Mouse (Mus musculus): ENCODE results near the gene Fndc3a. TPM values are rescaled to one million over a fixed set of nuclear protein-coding genes. Genes with fewer than 3 reads are reported as not detected.

Gene Fndc3a
- polyA plus RNA-seq, 1 experiment from 2014 or later, result 55.2 TPM

DNA sequence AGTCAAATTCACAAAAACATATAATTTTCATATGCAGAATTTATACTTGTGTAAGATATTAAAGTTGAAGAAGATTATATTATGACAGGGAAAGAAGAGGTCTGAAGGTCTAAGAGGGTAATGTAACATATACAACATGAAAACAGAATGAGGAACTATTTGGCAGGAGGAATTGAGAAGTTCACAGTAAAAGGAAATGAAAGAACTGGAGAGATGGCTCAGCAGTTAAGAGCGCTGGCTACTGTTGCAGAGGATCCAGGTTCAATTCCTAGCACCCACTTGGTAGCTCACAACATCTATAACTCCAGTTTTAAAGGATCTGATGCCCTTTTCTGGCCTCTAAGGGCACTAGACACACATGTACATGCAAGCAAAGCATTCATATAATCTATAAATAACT is 65.2 kb downstream of the Fndc3a start:
- Histone ChIP-seq H3K27me3 (no peaks in the 10 kb centered on the region), H3K9ac (no peak overlapping the region), H3K36me3 (peaks cover 11% of the 10 kb centered on the region), H3K4me1 (replicated peaks) (no peaks in the 10 kb centered on the region), H3K4me3 (no peak overlapping the region), H3K4me2 (no peak overlapping the region), H3K27ac (no peak overlapping the region), H3K9me3 (no peaks in the 10 kb centered on the region)
- WGBS, result 97% methylated on average over 1 of the region's 1 CpGs
- no peak for ATAC-seq (ENCODE audit: low FRiP score)

DNA sequence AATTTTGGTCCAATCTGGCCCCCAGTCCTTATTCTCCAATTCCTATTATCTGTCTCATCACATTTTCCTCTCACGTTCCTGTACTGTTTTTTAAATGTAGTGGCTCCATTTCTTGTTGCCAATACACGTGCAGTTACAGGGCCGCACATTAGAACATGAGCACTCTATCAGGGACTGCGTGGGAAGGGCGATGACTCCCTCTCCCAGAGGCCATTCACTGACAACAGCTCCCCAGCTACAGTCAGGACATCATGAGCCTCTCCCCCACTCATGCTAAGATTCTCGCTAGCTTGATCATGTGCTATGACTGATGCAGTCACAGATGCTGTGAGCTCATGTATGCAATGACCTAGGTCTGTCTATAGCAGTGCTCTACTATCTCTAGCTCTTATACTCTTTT is 71.3 kb downstream of the Fndc3a start:
- no peak overlapping the region for H3K27ac ChIP-seq
- H3K4me3 ChIP-seq, result no peak overlapping the region
- H3K9ac ChIP-seq, result no peak overlapping the region
- H3K4me2 ChIP-seq, result no peak overlapping the region
- peaks cover 6% of the 10 kb centered on the region for H3K36me3 ChIP-seq
- H3K27me3 ChIP-seq, result no peaks in the 10 kb centered on the region
- 95% methylated on average over 6 of the region's 6 CpGs for WGBS
- no peaks in the 10 kb centered on the region for H3K4me1 ChIP-seq (replicated peaks)
- no peak for ATAC-seq (ENCODE audit: low FRiP score)
- H3K9me3 ChIP-seq, result no peaks in the 10 kb centered on the region

DNA sequence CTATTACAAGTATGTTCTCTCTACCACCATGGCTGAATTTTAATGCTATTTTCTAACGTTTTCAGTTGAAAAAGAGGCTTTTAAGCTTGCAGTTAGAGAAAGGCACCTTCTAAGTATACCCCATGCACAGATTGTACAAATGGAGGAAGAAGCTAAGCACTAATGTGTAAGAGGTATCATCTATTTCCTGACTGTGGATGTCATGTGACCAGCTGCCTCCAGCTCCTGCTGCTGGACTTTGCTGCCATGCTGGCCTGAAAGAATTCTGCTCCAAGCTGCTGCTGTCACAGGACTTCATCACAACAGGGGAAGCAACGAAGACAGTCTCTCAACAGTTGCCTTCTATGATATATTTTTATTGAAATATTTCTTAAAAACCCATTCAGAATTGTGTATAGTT is 76.2 kb downstream of the Fndc3a start:
- WGBS, result 81% methylated on average over 2 of the region's 2 CpGs
- Histone ChIP-seq H3K27me3 (no peaks in the 10 kb centered on the region), H3K36me3 (no peaks in the 10 kb centered on the region), H3K9me3 (no peaks in the 10 kb centered on the region), H3K4me3 (no peak overlapping the region), H3K27ac (no peak overlapping the region), H3K9ac (no peak overlapping the region), H3K4me1 (replicated peaks) (no peaks in the 10 kb centered on the region), H3K4me2 (no peak overlapping the region)
- no peak for ATAC-seq (ENCODE audit: low FRiP score)

DNA sequence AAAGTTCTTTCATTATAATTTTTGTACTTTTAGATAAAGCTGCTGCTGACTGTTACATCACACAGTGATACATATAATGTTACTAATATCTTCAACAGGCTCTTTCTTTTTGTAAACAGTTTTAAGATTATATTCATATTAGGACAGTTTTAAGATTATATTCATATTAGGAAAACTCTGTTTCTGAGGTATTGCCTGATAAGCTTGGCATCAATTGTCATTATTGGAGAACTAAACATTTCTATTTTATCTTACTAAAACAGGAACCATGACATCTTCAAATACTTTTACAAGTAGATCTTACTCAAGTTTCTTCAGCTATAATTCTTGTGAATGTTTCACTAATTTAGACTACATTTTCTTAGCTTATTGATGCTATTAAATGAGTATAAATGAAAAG is 84.4 kb downstream of the Fndc3a start:
- no peaks in the 10 kb centered on the region for H3K4me1 ChIP-seq (replicated peaks)
- H3K4me2 ChIP-seq, result no peak overlapping the region
- no peaks in the 10 kb centered on the region for H3K36me3 ChIP-seq
- ATAC-seq (ENCODE audit: low FRiP score), result no peak
- no peak overlapping the region for H3K4me3 ChIP-seq
- H3K9me3 ChIP-seq, result peaks cover 2% of the 10 kb centered on the region; the same call in 1 of the 2 replicates
- no peaks in the 10 kb centered on the region for H3K27me3 ChIP-seq
- H3K27ac ChIP-seq, result no peak overlapping the region
- no peak overlapping the region for H3K9ac ChIP-seq

DNA sequence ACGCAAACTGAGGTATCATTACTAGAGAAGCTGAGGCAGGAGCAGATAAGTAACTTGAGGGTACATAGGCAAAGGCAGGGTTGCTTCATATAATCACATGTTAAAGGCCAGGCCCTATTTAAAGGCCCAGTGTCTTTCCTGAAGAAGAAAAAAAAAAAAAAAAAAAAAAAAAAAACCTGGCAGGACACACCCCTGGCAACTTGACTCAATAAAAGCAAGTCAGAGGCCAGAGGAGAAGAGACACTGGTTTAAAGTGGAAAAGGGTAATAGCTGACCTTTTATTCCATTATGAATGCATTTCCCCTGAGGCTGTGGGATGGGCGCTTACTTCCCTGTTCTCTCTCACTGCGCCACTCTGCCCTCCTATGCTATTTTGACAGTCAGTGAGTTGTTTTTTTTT is 105.7 kb downstream of the Fndc3a start:
- Histone ChIP-seq H3K4me2 (no peak overlapping the region), H3K27ac (no peak overlapping the region), H3K9me3 (no peaks in the 10 kb centered on the region), H3K4me3 (no peak overlapping the region), H3K36me3 (no peaks in the 10 kb centered on the region), H3K4me1 (replicated peaks) (peaks cover 24% of the 10 kb centered on the region), H3K27me3 (no peaks in the 10 kb centered on the region), H3K9ac (no peak overlapping the region)
- 82% methylated on average over 3 of the region's 3 CpGs for WGBS
- no peak for ATAC-seq (ENCODE audit: low FRiP score)

DNA sequence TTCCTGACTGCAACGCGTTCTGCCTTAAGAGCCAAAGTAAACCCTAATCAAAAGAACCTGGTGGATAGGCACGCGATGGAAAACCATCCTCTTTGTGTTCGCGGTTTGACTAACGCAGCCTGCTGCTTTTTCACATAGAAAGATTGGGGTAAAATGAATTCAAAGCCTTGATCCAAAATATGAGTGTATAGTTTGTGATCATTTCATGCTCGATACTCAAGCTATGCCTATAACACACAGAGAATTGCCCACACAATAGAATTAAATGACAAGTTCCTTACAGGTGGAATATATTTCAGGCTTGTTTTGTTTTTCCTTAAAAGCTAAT is 106.6 kb downstream of the Fndc3a start:
- Histone ChIP-seq H3K27ac (peak overlapping the region; percentile 92), H3K4me3 (peak overlapping the region; percentile 54), H3K9ac (peak overlapping the region; percentile 77), H3K36me3 (no peaks in the 10 kb centered on the region; the same call in 1 of the 2 replicates), H3K27me3 (no peaks in the 10 kb centered on the region), H3K4me2 (peak overlapping the region; percentile 87), H3K4me1 (replicated peaks) (peaks cover 24% of the 10 kb centered on the region), H3K9me3 (no peaks in the 10 kb centered on the region)
- ATAC-seq (ENCODE audit: low FRiP score), result no peak; the same call in 1 of the 2 replicates
- WGBS, result 2% methylated on average over 8 of the region's 8 CpGs

DNA sequence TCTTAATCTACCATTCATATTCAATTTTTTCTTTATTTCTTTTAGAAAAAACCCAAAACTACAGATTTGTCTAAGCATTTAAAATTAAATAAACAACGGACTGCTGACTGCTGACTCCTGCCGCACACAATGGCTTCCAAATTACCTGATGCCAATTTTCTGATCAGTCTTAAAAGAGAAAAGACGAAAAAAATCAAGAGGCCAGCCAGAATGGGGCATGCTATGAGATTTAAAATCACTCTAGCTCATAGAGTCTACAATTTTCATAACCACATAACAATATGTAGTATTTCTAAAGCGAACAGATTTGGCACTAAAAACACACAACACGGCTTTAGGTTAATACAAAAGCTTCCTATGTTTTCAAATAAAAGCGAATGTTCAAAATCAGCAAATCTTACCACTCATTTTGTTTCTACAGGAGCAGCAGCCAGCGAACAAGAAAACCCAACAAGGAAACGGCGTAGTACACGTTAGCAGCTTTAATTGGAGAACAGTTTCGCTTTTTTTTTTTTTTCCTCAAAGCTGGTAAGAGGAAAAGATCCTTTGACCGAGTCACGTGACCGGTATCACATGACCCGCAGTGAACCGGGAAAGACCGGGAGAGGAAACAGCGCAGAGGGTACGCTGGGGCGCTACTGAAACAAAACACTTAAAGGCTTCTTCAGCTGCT is 107.1 kb downstream of the Fndc3a start:
- peak overlapping the region; percentile 92 for H3K27ac ChIP-seq
- H3K4me2 ChIP-seq, result peak overlapping the region; percentile 87
- peaks cover 24% of the 10 kb centered on the region for H3K4me1 ChIP-seq (replicated peaks)
- no peaks in the 10 kb centered on the region for H3K9me3 ChIP-seq
- peak; percentile 94 for ATAC-seq (ENCODE audit: low FRiP score)
- H3K9ac ChIP-seq, result peak overlapping the region; percentile 77
- no peaks in the 10 kb centered on the region for H3K27me3 ChIP-seq
- 4% methylated on average over 20 of the region's 20 CpGs for WGBS
- peak overlapping the region; percentile 54 for H3K4me3 ChIP-seq
- peaks cover 4% of the 10 kb centered on the region for H3K36me3 ChIP-seq

DNA sequence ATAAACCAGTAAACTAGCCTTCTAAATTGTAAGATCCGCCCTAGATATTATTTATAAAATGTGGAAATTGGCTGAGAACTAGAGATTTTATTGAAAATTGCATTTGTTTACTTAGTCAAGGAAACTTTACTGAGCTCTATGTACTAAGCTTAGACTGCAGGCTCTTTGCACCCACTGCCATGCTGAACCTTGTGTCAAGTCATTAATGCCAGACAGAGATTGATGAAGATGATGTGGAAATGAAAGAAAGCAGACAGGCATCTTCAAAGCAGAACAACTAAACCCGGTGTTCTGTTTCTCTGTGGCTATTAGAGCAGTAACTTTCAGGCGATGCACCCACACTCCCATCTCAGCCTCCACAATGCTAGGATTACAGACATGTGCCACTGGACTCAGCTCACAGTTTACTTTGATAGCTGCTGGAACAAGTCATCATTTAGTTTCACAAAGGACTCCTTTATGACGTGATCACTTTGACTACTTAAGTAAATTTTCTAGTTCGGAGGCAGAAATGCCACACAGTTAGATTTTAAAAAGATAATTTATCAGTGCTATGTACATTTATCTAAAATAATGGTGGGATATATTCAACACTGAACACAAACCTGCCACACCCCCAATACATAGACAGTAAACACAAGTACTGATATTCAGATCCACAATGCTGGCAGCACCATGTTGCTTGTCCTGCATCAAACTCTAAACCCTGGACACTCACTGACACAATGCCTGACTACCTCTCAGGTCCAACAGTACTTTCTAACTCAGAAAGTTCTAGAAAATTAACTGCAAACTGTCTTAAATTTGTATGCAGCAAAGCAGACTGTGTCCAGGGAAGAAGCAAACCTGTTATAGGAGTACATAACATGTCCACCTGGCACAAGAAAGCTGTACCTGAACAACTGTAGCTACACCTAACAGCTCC is 108.2 kb downstream of the Fndc3a start:
- H3K9ac ChIP-seq, result peak overlapping the region; percentile 77
- peak; percentile 34; the same call in 1 of the 2 replicates for ATAC-seq (ENCODE audit: low FRiP score)
- peak overlapping the region; percentile 54 for H3K4me3 ChIP-seq
- peaks cover 24% of the 10 kb centered on the region for H3K4me1 ChIP-seq (replicated peaks)
- H3K9me3 ChIP-seq, result no peaks in the 10 kb centered on the region
- 62% methylated on average over 5 of the region's 5 CpGs for whole genome bisulfite sequencing
- H3K4me2 ChIP-seq, result peak overlapping the region; percentile 87
- H3K27me3 ChIP-seq, result no peaks in the 10 kb centered on the region
- no peak overlapping the region for H3K27ac ChIP-seq
- peaks cover 10% of the 10 kb centered on the region for H3K36me3 ChIP-seq

DNA sequence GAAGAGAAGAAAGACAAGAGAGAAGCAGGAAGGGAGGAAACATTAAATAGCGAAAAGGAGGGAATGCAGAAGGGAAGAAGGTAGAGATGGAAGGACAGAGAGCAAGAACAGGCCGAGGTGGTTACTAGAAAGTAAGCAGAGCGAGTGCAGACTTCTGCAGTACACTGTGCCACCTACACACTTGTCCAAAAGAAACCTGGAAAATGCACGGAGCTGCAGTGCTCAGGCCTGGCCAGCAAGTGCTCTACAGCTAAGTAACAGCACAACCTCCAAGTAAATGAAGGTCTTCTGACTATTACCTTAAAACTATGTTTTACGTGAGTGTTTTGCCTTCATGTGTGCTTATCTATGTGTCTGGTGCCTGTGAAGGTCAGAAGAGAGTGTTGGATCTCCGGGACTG is 109.4 kb downstream of the Fndc3a start:
- Histone ChIP-seq H3K36me3 (peaks cover 10% of the 10 kb centered on the region), H3K9me3 (no peaks in the 10 kb centered on the region), H3K27me3 (no peaks in the 10 kb centered on the region), H3K4me1 (replicated peaks) (peaks cover 24% of the 10 kb centered on the region), H3K27ac (no peak overlapping the region), H3K9ac (no peak overlapping the region; the same call in 1 of the 2 replicates), H3K4me2 (0 out of 2 replicates have a peak overlapping the region, but pooled peaks have one; percentile 4), H3K4me3 (no peak overlapping the region)
- 88% methylated on average over 6 of the region's 6 CpGs for WGBS
- ATAC-seq (ENCODE audit: low FRiP score), result no peak

DNA sequence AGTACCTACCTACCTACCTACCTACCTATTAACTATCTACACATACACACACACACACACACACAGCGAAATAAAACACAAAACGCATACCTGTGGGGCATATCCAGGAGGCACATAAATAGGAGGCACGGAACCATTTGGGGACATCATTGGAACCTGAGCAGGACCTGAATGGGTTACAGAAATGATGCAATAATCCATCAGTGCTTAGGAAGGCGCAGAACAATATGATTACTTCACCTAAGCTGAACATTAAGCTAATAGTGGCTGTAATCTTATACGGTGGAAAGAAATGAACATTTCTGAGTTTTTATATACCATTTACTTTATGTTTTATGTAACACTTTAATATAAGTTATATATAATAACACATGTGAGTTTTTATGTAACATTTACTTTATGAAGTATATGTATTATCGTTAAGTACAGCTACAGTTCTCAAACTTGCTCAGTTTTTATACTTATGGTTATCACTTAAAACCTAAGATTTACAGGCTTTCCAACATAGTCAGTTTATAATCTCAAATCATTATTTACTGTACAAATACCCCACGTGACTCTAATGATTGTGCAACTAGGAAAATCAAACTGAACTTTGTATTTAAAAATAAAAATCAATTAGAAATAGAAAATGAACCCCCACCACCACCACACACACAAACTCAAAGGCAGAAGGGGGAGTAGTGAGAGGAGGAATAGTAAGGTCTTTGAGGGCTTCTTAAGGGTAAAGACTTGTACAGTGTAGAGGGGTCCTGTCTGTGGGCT is 110.6 kb downstream of the Fndc3a start:
- H3K4me3 ChIP-seq, result no peak overlapping the region
- no peak for ATAC-seq (ENCODE audit: low FRiP score)
- H3K36me3 ChIP-seq, result peaks cover 10% of the 10 kb centered on the region
- H3K27ac ChIP-seq, result no peak overlapping the region
- no peaks in the 10 kb centered on the region for H3K27me3 ChIP-seq
- H3K4me1 ChIP-seq (replicated peaks), result peaks cover 24% of the 10 kb centered on the region
- H3K4me2 ChIP-seq, result no peak overlapping the region
- H3K9me3 ChIP-seq, result no peaks in the 10 kb centered on the region
- H3K9ac ChIP-seq, result no peak overlapping the region
- WGBS, result 96% methylated on average over 7 of the region's 7 CpGs

DNA sequence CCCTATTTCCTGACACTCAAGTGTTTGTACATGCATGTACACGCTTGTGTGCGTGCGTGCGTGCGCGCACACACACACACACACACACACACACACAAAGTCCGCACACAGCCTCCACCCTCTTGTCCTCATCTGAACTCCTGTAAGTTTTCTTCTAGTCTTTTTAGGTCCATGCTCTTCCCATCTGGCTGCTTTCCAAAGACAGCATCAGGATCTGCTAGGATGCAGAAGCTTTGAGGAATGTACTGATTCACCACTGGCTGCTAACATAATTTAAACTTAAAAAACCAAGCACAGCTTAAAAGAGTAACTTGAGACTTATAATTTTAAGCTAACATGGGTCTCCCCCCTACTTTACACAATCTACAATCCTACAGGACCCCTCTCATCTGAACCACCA is 115.6 kb downstream of the Fndc3a start:
- Histone ChIP-seq H3K4me1 (replicated peaks) (no peaks in the 10 kb centered on the region), H3K9ac (no peak overlapping the region), H3K27me3 (no peaks in the 10 kb centered on the region), H3K36me3 (peaks cover 22% of the 10 kb centered on the region), H3K4me2 (no peak overlapping the region), H3K27ac (no peak overlapping the region), H3K9me3 (no peaks in the 10 kb centered on the region), H3K4me3 (no peak overlapping the region)
- ATAC-seq (ENCODE audit: low FRiP score), result no peak
- WGBS, result 96% methylated on average over 7 of the region's 7 CpGs

DNA sequence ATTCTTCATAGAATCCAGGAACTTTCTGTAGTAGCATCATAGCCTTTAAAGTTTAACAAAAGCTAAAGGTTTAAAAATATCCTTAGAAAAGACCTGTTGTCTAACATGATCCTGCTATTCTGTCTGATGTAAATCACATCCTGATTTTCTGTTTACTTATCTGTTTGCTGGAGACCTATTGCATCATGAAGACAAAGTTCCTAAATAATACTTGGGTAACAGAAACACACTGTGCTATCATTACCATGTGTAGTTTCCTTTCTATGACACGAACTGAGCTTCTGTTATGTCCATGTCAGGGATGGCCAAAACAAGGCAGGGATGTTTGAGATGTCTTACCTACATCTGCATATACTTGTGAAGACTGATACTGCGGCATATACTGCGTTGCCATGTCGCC is 120.4 kb downstream of the Fndc3a start:
- no peaks in the 10 kb centered on the region for H3K4me1 ChIP-seq (replicated peaks)
- no peak overlapping the region for H3K27ac ChIP-seq
- no peak overlapping the region for H3K4me3 ChIP-seq
- no peak for ATAC-seq (ENCODE audit: low FRiP score)
- no peaks in the 10 kb centered on the region for H3K27me3 ChIP-seq
- H3K36me3 ChIP-seq, result peaks cover 38% of the 10 kb centered on the region
- no peak overlapping the region for H3K4me2 ChIP-seq
- H3K9ac ChIP-seq, result no peak overlapping the region
- 96% methylated on average over 4 of the region's 4 CpGs for WGBS
- no peaks in the 10 kb centered on the region for H3K9me3 ChIP-seq

All from hindbrain, embryonic 13.5 days (tissue).